Mouse (Mus musculus) monocyte, adult 5-6 weeks (primary cell): ENCODE measurements around the gene Ndufs8. TPM values are rescaled to one million over a fixed set of nuclear protein-coding genes. Genes with fewer than 3 reads are reported as not detected.
A peak's percentile ranks its signal among the peaks of the same experiment; 100 is the strongest.

Source experiments
- ATAC-seq: fragments of 153-309, 156-312 bp; replicated peaks from 2 replicates; pipeline ENCODE4 v1.8.0; 2017; ENCODE audit warnings: mild to moderate bottlenecking; ENCODE audit not compliant: low TSS enrichment, insufficient number of reproducible peaks, severe bottlenecking, poor library complexity, low FRiP score
- total RNA-seq: library from RNA; stranded (forward); fragments of 200-1000, 200-491, 200-594 nt; gene quantifications from 3 replicates; pipeline ENCODE4 v1.2.3, GENCODE M21; 2017

Ndufs8 gene
- total RNA-seq, 1 experiment from 2014 or later = 33.1 TPM

DNA sequence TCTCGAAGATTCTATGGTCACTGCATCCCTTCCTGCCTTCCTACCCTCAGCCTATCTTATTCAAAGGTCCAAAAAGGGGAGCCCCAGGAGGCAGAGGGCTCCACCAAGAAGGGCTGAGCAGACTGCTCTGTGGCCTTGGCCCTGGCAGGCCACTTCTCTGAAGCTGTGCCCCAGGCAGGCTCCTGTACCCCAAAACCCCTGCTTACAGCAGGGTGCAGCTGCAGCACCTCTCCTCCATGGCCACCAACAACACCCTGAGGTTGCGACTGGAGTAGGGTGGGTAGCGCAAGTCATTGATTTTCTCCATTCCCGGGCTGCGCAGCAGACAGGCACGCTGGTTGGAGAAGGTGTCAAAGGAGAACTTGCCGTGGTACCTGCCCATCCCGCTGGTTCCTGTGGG is 1.1 kb upstream of the Ndufs8 start:
- ATAC-seq = no peak

DNA sequence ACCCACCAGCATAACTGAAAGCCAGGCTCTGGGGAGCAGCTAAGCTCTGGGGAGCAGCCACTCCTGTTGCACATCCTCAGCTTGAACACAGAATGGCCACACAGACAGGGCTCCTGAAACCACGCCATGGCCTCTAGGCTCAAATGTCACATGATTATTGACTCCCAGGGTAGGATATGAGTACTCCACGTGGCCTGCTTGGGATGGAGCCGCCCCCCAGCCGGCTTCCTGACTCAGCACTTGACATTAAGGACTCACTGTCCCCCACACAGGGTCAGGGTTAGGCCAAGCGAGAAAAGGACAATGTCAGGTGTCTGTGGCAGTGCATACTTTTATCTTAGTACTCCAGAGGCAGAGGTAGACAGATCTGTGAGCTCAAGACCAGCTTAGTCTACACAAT is 2.4 kb downstream of the Ndufs8 start:
- ATAC-seq = no peak

DNA sequence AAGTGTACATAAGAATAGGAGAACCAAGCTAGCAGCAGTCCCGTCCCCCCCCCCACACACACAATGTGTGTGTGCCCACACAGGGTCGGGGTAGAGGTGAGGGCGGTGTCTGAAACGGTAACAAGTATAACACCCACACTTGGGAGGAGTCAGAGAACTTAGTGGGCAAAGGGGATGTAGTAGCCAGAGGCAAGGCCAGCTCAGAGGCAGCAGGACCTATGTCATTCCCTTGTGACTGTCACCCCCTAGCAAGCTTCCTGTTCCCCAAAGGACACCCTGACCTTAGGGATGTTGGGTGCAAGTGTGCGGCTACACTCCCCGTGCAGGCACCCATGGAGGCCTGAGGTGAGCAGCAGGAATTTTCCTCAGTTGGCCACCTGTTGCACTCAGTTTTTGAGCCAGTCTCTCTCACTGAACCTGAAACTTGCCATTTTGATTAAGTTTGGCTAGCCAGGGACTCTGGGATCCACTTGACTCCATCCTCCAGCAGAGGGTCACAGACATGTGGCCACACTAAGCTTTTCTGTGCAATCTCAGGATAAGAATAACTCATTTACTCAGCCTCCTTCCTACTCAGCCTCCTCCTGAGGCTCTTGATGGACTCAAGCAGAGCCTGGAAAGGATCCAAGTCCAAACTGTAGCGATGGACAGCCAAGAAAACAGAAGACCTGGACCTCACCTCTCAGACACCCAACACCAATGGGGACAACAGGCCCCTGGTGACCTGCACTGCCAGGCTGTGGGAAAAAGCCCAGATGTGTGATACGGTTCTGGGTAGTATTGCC is 4.5 kb downstream of the Ndufs8 start:
- ATAC-seq = no peak

DNA sequence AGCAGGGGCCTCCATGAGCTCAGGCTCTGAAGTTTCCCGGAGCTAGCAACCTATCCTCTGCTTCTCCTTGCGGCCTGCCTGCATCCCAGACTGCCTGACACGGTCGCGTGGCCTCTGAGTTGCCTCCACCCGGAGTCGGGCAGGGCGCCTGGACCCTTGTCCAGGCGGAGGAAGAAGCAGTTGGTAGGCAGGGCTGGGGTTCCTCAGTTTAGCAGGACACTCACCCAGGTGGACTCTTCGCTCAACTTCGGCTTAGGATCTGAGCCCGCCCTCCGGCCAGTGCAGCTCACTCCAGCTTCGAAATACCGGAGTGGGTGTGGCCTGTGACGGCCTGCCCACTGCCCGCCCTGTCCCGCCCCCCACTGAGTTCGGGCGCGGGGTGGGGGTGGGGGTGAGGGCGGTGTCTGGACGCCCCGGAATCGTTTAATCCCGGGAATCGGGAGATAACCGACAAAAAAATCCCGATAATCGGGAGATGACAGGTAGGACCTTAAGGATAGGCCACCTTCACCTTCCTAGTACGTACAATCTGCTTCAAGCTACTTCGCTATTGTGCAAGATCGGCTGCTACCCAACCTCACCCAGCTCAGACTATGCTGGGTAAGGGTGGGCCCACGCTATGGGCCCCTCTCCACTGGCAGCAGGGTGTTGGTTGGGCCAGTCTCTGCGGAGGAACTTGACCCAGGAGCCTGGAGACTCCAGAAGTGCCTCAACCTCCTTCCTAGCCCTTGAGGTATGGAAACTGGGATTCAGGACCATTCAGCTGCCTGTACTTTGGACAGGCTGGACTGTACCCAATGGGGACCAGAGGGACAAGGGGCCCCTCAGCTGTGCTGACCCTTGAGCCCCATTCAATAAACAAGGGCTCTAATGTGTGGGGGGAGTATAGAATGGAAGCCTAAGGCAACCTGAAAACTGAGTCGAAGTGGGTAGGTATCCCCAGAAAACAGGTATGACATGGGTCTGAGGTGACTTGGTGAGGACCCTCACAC is 5.5 kb downstream of the Ndufs8 start, which contains the start of gene Tcirg1:
Gene Tcirg1 (minus strand): TSS at position 339 of the 992 bp plus-strand sequence.
- ATAC-seq = peak; percentile 55

DNA sequence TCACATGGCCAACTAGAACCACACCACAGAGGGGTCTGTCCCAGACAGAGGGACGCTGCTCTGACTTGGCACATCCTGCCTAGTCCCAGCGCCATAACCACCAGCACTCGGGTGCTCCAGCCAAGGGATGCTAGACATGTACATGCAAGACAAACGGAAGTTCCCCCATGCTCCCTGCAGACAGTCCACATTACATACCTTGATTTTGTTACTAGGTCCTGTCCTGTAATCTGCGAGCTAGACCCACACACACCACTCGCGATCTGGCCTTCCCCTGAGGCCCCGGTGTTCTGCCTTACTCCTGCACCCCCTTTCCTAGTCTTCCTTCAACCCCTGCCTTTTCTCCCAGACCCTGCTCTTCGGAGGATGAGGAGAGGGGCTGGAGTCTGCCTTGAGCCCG is 6.2 kb downstream of the Ndufs8 start:
- no peak for ATAC-seq

DNA sequence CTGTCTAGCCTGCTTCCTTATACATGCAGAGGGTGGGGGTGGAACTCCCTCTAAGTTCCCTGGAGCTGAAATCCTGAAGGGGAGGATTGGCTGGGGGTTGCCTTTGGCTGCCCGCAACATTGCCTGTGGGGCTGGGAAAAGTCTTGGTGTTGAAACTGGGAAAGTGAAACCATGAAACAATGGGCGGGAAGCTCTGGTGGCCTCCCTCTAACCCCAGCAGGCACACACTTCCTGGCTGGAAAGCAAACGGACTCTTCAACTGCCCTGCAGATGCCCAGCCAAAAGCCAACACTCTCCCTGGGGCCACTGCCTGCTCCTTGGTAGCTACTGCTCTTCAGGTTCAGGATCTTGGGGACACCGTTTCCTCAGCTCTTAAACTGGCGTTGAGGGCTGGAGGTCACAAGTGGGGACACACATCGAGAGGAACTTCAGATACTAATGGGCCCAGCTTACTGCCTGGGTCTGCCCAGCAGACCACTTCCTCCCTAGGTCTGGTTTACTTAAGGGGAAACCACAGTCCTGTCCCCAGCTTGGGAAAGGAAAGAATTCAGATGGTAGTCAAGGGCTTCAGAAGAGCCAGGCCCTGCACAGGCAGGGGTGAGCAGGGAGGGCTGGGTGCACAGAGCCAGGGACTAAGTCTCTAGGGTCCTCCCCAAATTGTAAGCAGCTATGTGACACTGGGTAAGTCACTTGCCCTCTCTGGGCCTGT is 7.2 kb downstream of the Ndufs8 start:
- ATAC-seq = peak; percentile 28; the same call in 1 of the 2 replicates

DNA sequence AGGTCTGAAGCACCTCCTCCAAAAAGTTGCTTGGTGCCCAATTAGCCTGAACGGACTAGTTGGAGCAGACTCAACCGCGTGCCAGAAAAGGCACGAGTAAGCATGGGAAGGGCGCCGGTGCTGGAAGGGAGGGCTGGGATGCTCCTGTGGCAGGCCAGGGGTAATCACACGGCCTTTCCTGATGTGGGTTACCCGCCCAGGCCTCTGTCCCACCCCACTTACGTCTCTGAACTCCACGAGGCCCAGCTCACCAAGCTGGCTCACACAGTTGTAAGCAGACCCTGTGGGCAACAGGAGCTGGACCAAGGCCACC is 8.3 kb downstream of the Ndufs8 start:
- ATAC-seq = no peak

DNA sequence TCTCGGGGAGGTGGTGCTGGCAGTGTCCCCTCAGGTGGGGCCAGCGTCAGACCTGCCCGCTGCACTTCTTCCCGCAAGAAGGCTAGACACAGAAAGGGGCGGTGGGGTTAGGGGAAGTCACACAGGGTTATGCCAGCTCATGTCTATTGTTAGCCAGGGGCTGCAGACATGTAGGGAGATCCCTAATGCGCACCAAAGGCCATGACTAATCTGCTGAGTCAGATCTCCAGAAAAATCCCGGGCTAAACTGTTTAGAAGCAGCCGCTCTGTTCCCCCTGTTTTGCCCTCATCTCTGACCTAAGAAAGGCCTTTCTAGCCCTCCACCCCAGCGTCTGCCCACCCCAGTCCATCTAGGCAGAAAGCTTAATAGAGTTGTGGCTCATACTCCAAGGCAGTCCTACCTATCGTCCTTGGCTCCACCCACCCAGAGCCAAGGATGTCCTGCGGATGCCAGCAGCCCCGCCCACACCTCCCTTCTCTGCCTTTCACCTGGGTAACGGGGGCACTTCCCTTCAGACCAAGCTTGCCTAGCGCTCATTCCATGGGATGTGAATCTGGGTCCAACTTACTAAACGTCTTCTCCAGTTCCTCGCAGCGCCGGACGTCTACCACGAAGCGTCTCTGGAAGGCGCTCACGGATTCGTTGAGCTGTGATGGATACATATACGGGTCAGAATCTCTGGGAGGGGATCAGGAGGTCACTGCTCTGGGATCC is 8.8 kb downstream of the Ndufs8 start:
- no peak for ATAC-seq

DNA sequence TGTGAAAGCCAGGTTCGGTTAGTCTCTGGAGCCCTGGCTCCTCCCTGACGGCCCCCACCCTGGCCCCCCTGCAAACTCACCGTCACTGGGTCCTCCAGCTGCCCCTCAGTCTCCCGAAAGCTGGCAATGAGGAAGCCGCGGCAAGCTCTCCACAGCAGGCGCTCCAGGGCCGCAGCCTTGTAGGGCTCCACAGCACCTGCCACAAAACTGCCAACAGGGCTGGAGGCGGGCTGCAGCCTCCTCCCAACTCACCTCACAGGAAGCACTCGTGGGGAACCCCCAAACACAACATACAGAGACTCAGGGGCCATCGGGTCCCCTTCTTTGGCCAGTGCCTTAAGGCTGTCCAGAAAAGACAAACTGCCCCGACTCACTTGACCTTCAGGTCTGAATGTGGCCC is 9.6 kb downstream of the Ndufs8 start:
- ATAC-seq = no peak

DNA sequence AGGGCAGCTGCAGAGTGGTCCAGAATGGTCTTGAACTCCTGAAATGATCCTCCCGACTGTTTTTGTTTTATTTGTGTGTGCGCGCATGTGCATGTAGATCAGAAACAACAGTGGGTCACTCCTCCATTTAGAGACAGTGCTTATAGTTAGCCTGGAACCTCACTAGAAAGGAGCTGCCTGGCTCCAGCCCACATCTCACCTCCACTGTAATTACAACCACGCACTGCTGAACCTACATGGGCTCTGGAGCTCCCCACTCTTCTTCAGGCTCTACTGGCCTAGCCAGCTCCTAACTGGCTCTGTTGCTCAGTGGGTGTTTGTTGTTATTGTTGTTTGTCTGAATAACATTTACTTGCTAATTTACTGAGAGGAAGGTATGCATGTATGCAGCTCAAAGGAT is 13.0 kb downstream of the Ndufs8 start:
- no peak for ATAC-seq

DNA sequence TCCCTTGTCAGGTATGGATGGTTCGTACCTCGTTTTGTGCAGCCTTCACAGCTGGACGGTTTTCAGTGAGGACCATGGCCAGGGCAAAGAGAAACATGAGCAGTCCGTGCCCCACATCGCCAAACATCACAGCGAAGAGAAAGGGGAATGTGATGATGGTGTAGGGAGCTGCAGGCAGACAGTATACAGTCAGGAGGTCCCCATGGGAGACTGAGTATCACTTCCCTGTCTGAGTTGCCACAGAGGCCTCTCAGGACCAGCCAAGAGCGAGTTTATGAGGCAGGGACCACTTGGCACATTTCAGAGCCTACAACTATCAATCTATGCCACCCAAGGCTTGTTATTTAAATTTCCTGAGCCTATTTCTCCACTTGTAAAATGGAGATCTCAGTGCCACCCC is 13.6 kb downstream of the Ndufs8 start:
- 0 out of 2 replicates have a peak, but pooled peaks have one; percentile 37 for ATAC-seq

DNA sequence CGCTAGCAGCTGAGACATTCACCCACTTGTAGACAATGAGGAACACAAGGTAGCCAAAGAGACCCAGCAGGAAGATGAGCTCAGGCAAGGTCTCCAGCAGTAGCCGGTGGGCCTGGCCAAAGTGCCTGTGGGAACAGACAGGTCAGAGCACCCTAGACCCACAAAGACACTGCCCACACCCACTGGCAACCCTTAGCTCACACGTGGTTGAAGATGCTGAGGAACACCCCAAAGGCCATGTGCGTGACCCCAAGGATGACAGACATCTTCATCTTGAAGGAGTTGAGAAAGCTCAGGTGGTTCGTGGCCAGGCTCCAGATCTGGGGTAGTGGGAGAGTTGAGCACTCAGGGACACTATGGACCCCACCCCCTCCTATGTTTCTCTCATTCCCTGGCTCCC is 15.0 kb downstream of the Ndufs8 start:
- no peak for ATAC-seq

DNA sequence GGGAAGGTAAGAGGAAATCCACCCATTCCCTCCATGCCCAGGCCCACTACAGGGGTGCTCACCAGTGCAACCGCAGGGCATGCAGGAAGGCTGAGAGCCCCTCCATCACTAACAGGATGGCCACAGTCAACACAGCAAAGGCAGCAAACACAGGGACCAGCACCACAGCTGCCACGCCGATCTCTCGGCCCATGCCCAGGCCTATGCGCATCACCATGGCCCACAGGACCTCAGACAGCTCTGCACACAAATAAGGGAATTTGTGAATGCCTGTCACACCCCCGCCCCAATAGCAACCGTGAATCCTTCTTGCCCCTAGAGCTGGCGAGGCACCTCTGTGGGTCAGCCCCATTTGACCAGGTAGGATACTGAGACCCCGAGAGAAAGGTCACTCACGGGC is 16.4 kb downstream of the Ndufs8 start:
- ATAC-seq = no peak

DNA sequence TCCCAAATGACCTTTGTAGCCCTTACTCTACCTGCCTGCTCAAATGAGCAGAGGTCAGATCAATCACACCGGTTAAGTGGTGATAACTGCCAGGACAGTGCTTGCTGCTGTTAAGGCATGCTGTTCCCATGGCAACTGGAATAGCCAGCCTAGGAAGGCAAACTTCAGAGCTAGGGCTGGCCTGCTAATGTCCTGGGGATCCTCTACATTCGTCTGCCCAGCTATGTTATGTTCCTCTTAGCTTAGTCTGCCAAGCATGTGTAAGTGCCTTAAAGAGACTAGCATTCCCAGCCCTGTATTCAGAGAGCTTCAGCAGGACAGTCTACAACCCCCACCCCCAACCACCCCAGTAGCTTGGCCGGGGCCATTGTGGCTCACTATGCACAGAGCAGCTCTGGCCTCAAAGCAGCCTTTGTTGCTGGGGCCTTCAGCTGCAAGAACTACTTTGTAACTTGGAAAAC is 17.4 kb downstream of the Ndufs8 start:
- no peak for ATAC-seq

DNA sequence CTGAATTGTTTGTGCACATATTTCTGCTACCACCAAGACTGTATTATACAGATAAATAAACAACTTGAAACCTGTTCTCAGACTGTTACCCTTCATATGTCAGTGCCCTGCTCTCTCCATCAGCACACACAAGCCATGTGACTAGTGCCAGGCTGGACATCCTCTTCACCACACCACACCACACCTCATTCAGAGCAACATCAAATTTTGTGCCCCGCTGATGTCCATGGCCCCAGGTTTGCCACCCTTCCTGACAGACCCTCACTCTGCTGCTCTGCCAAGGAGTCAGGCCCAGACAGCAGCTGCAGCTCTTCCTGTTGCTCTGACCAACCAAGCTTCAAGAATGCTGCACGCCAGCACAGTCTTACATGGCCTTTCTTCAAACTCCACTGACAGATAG is 18.3 kb downstream of the Ndufs8 start:
- ATAC-seq = no peak

DNA sequence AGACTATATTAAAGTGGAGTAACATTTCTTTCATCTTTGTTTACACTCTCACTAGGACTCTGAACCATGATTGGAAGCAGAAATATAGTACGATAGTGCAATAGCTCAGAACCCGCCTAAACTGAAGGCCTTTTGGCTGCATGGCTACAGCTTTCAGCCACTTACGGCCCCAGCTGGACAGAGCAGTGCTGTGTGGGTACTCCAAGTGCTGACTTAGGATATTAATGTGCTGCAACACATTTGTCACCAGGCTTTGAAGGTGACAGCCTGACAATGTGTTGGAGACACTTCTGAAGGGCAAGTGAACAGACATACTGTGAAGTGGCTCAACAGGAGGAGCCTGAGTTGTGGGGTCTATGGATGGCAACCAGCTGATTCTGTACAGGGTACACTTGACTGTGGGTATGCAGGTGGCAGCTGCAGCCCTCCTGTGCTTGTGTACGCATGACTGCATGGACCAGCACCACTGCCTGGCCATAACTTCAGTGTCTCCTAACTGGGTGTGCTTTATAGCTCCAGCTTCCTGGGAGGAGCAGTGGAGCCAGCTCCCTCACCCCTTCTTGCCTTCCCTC is 18.9 kb downstream of the Ndufs8 start:
- no peak for ATAC-seq

DNA sequence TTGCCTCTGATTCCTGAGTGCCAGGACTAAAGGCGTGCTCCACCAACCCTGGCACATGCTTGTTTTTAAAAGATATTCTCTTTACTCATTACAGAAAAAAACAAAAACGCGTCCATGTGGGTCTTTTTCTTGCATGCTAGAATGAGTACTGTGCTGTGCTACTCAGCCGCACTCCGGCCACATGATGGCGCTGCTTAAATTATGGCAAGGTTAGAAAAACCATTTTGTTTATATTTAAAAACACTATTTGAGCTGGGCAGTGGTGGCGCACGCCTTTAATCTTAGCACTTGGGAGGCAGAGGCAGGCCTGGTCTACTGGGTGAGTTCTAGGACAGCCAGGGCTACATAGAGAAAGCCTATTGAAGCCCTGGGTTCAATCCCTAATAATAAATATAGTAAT is 22.4 kb downstream of the Ndufs8 start:
- no peak for ATAC-seq

DNA sequence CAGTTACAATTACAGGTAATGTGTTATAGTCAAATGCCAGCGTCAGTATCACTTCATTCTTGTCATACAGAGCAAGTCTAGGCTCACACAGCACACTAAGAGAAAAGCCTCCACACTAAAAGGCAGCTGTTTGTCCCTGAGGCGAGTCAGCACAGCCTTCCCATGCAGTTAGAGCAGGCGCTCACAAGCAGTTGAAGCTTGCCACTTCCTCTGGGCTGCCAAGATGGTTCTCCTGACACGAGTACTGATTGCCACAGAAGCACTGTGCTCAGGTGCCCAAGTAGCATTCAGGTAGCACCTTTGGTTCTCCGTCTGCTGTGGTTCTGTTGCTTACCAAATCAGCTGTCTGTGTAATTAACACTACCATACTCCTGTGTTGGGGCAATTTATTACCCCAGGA is 23.5 kb downstream of the Ndufs8 start:
- ATAC-seq = no peak
